Mouse (Mus musculus): ENCODE results near the gene Lcn2. TPM values are rescaled to one million over a fixed set of nuclear protein-coding genes. Genes with fewer than 3 reads are reported as not detected.

Lcn2 gene
- polyA plus RNA-seq, 1 experiment = 328 TPM

- Histone ChIP-seq H3K4me1 (ENCODE audit: control insufficient read depth, insufficient read depth, low read length) (peaks cover 3% of the 10 kb centered on the region; the same call in 1 of the 2 replicates), H3K27ac (ENCODE audit: control insufficient read depth, insufficient read depth, low read depth, low read length) (peak overlapping the region; percentile 38; the same call in 1 of the 2 replicates), H3K4me3 (ENCODE audit: control insufficient read depth, low read depth, low read length) (no peak overlapping the region), H3K27me3 (ENCODE audit: control insufficient read depth, insufficient read depth, low read length) (no peaks in the 10 kb centered on the region), H3K36me3 (ENCODE audit: control insufficient read depth, insufficient read depth, low read length) (no peaks in the 10 kb centered on the region)
- no peak for TF ChIP-seq POLR2A (IDR thresholded peaks at IDR 0.05; ENCODE audit: control insufficient read depth, low read depth, low read length)
- no peak for TF ChIP-seq CTCF (IDR thresholded peaks at IDR 0.05; ENCODE audit: control insufficient read depth, insufficient read depth, insufficient replicate concordance, low read depth, low read length)
Observed at GRCm38 (mm10) chr2:32420066-32420608, 32.1 kb upstream of the Lcn2 start.

GRCm38 (mm10) chr2:32419359-32419758, 31.3 kb upstream of the Lcn2 start:
- Histone ChIP-seq H3K4me1 (ENCODE audit: control insufficient read depth, insufficient read depth, low read length) (peaks cover 3% of the 10 kb centered on the region; the same call in 1 of the 2 replicates), H3K4me3 (ENCODE audit: control insufficient read depth, low read depth, low read length) (no peak overlapping the region), H3K27ac (ENCODE audit: control insufficient read depth, insufficient read depth, low read depth, low read length) (no peak overlapping the region), H3K27me3 (ENCODE audit: control insufficient read depth, insufficient read depth, low read length) (no peaks in the 10 kb centered on the region), H3K36me3 (ENCODE audit: control insufficient read depth, insufficient read depth, low read length) (no peaks in the 10 kb centered on the region)
- no peak for TF ChIP-seq POLR2A (IDR thresholded peaks at IDR 0.05; ENCODE audit: control insufficient read depth, low read depth, low read length)
- TF ChIP-seq CTCF (IDR thresholded peaks at IDR 0.05; ENCODE audit: control insufficient read depth, insufficient read depth, insufficient replicate concordance, low read depth, low read length) = no peak

- TF ChIP-seq CTCF (IDR thresholded peaks at IDR 0.05; ENCODE audit: control insufficient read depth, insufficient read depth, insufficient replicate concordance, low read depth, low read length) (no peak), POLR2A (IDR thresholded peaks at IDR 0.05; ENCODE audit: control insufficient read depth, low read depth, low read length) (no peak)
- H3K36me3 ChIP-seq (ENCODE audit: control insufficient read depth, insufficient read depth, low read length) = no peaks in the 10 kb centered on the region
- H3K27ac ChIP-seq (ENCODE audit: control insufficient read depth, insufficient read depth, low read depth, low read length) = no peak overlapping the region
- no peak overlapping the region for H3K4me3 ChIP-seq (ENCODE audit: control insufficient read depth, low read depth, low read length)
- H3K4me1 ChIP-seq (ENCODE audit: control insufficient read depth, insufficient read depth, low read length) = peaks cover 3% of the 10 kb centered on the region; the same call in 1 of the 2 replicates
- H3K27me3 ChIP-seq (ENCODE audit: control insufficient read depth, insufficient read depth, low read length) = no peaks in the 10 kb centered on the region
Observed at GRCm38 (mm10) chr2:32418430-32419151, 30.5 kb upstream of the Lcn2 start.

- no peak overlapping the region for H3K4me3 ChIP-seq (ENCODE audit: control insufficient read depth, low read depth, low read length)
- TF ChIP-seq CTCF (IDR thresholded peaks at IDR 0.05; ENCODE audit: control insufficient read depth, insufficient read depth, insufficient replicate concordance, low read depth, low read length) (no peak), POLR2A (IDR thresholded peaks at IDR 0.05; ENCODE audit: control insufficient read depth, low read depth, low read length) (no peak)
- H3K27me3 ChIP-seq (ENCODE audit: control insufficient read depth, insufficient read depth, low read length) = no peaks in the 10 kb centered on the region
- peaks cover 3% of the 10 kb centered on the region; the same call in 1 of the 2 replicates for H3K4me1 ChIP-seq (ENCODE audit: control insufficient read depth, insufficient read depth, low read length)
- H3K27ac ChIP-seq (ENCODE audit: control insufficient read depth, insufficient read depth, low read depth, low read length) = no peak overlapping the region
- H3K36me3 ChIP-seq (ENCODE audit: control insufficient read depth, insufficient read depth, low read length) = no peaks in the 10 kb centered on the region
Observed at GRCm38 (mm10) chr2:32417486-32417885, 29.4 kb upstream of the Lcn2 start.

- no peaks in the 10 kb centered on the region for H3K36me3 ChIP-seq (ENCODE audit: control insufficient read depth, insufficient read depth, low read length)
Observed at GRCm38 (mm10) chr2:32416556-32416955, 28.5 kb upstream of the Lcn2 start.

GRCm38 (mm10) chr2:32415801-32416200, 27.7 kb upstream of the Lcn2 start:
- Histone ChIP-seq H3K4me1 (ENCODE audit: control insufficient read depth, insufficient read depth, low read length) (peaks cover 3% of the 10 kb centered on the region; the same call in 1 of the 2 replicates), H3K27ac (ENCODE audit: control insufficient read depth, insufficient read depth, low read depth, low read length) (no peak overlapping the region), H3K4me3 (ENCODE audit: control insufficient read depth, low read depth, low read length) (no peak overlapping the region), H3K36me3 (ENCODE audit: control insufficient read depth, insufficient read depth, low read length) (no peaks in the 10 kb centered on the region), H3K27me3 (ENCODE audit: control insufficient read depth, insufficient read depth, low read length) (no peaks in the 10 kb centered on the region)
- TF ChIP-seq POLR2A (IDR thresholded peaks at IDR 0.05; ENCODE audit: control insufficient read depth, low read depth, low read length) (no peak), CTCF (IDR thresholded peaks at IDR 0.05; ENCODE audit: control insufficient read depth, insufficient read depth, insufficient replicate concordance, low read depth, low read length) (no peak)

More at GRCm38 (mm10) chr2:32416556-32416955, 28.5 kb upstream of the Lcn2 start:
- no peaks in the 10 kb centered on the region for H3K27me3 ChIP-seq (ENCODE audit: control insufficient read depth, insufficient read depth, low read length)
- H3K4me3 ChIP-seq (ENCODE audit: control insufficient read depth, low read depth, low read length) = no peak overlapping the region
- TF ChIP-seq POLR2A (IDR thresholded peaks at IDR 0.05; ENCODE audit: control insufficient read depth, low read depth, low read length) = no peak
- no peak for TF ChIP-seq CTCF (IDR thresholded peaks at IDR 0.05; ENCODE audit: control insufficient read depth, insufficient read depth, insufficient replicate concordance, low read depth, low read length)
- H3K4me1 ChIP-seq (ENCODE audit: control insufficient read depth, insufficient read depth, low read length) = peaks cover 3% of the 10 kb centered on the region; the same call in 1 of the 2 replicates
- no peak overlapping the region for H3K27ac ChIP-seq (ENCODE audit: control insufficient read depth, insufficient read depth, low read depth, low read length)

- no peak overlapping the region for H3K27ac ChIP-seq (ENCODE audit: control insufficient read depth, insufficient read depth, low read depth, low read length)
- no peaks in the 10 kb centered on the region for H3K36me3 ChIP-seq (ENCODE audit: control insufficient read depth, insufficient read depth, low read length)
- TF ChIP-seq CTCF (IDR thresholded peaks at IDR 0.05; ENCODE audit: control insufficient read depth, insufficient read depth, insufficient replicate concordance, low read depth, low read length) (no peak), POLR2A (IDR thresholded peaks at IDR 0.05; ENCODE audit: control insufficient read depth, low read depth, low read length) (no peak)
- no peaks in the 10 kb centered on the region for H3K27me3 ChIP-seq (ENCODE audit: control insufficient read depth, insufficient read depth, low read length)
- no peak overlapping the region for H3K4me3 ChIP-seq (ENCODE audit: control insufficient read depth, low read depth, low read length)
- H3K4me1 ChIP-seq (ENCODE audit: control insufficient read depth, insufficient read depth, low read length) = no peaks in the 10 kb centered on the region
Observed at GRCm38 (mm10) chr2:32413936-32414335, 25.9 kb upstream of the Lcn2 start.
